Mouse (Mus musculus) small intestine, adult 2 months (tissue): ENCODE data around the gene H2-DMb1. TPM values are rescaled to one million over a fixed set of nuclear protein-coding genes. Genes with fewer than 3 reads are reported as not detected.

Experiments
- H3K27ac ChIP-seq: fragments of 200-500 bp; 2 replicates; pipeline ENCODE4 v1.5.1; 2012; ENCODE audit warnings: low read depth, low read length, control low read depth, inconsistent platforms; ENCODE audit not compliant: insufficient read depth
- H3K27me3 ChIP-seq: fragments of 200-500 bp; 2 replicates; pipeline ENCODE4 v1.6.1; 2012; ENCODE audit warnings: mild to moderate bottlenecking, moderate library complexity, low read length, inconsistent platforms; ENCODE audit not compliant: control insufficient read depth, insufficient read depth
- H3K36me3 ChIP-seq: fragments of 200-500 bp; 2 replicates; pipeline ENCODE4 v1.6.1; 2012; ENCODE audit warnings: mild to moderate bottlenecking, low read length, control low read depth, inconsistent platforms; ENCODE audit not compliant: control insufficient read depth, insufficient read depth
- H3K4me1 ChIP-seq: fragments of 200-500 bp; 2 replicates; pipeline ENCODE4 v1.6.1; 2012; ENCODE audit warnings: low read length, inconsistent platforms, mixed read lengths; ENCODE audit not compliant: control insufficient read depth, insufficient read depth, insufficient read length
- H3K4me3 ChIP-seq: fragments of 200-500 bp; 2 replicates; pipeline ENCODE4 v1.5.1; 2012; ENCODE audit warnings: low read depth, mild to moderate bottlenecking, control low read depth, inconsistent platforms, low read length, moderate library complexity
- CTCF ChIP-seq: fragments of 200-500 bp; IDR thresholded peaks from 2 replicates; pipeline ENCODE4 v1.5.1; 2012; ENCODE audit warnings: low read depth, mild to moderate bottlenecking, control low read depth, inconsistent platforms, low read length, moderate library complexity, mixed read lengths; ENCODE audit not compliant: insufficient replicate concordance, insufficient read length; ENCODE audit errors: extremely low read depth
- POLR2A ChIP-seq: fragments of 200-500 bp; IDR thresholded peaks from 2 replicates; pipeline ENCODE4 v1.6.1; 2012; ENCODE audit warnings: low read depth, mild to moderate bottlenecking, control low read depth, inconsistent platforms, low read length, moderate library complexity
- WGBS: fragments of 180-500 bp; shearing (Covaris S2); methylation state at CpG from one replicate; pipeline ENCODE4 v1.1.7; 2018; 5-methylcytosine and 5-hydroxymethylcytosine counted together
- polyA plus RNA-seq: library from polyadenylated mRNA; depleted of rRNA; stranded (reverse); fragments of >200 nt; gene quantifications from 2 replicates; pipeline ENCODE4 v1.2.3, GENCODE M21; 2012; rRNA removed

The H2-DMb1 gene
- polyA plus RNA-seq, 1 experiment: 281 TPM

DNA sequence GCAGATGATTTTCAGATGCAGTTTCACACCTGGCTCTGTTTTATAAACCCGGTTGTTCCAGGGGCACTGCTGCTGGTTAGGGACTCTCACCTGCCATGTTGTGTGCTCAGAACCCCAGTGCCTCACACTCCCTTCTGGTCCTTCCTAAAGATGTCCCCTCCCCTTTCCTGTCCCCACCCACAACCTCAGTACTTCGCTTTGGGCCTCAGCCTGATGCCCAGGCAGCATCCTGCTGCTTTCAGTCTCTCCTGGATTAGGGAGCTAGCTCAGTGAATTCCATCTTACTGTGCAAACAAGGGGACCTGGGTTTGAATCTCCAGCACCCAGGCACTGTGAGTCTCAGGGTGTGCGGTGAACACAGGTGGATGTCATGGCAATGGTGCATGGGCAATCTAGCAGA, 54.6 kb downstream of the H2-DMb1 start:
- Histone ChIP-seq H3K4me1 (peaks cover 14% of the 10 kb centered on the region), H3K27me3 (no peaks in the 10 kb centered on the region), H3K36me3 (peaks cover 21% of the 10 kb centered on the region), H3K27ac (no peak overlapping the region), H3K4me3 (no peak overlapping the region)
- no peak for TF ChIP-seq POLR2A
- TF ChIP-seq CTCF: no peak
- 72% methylated on average over 3 of the region's 3 CpGs for WGBS

DNA sequence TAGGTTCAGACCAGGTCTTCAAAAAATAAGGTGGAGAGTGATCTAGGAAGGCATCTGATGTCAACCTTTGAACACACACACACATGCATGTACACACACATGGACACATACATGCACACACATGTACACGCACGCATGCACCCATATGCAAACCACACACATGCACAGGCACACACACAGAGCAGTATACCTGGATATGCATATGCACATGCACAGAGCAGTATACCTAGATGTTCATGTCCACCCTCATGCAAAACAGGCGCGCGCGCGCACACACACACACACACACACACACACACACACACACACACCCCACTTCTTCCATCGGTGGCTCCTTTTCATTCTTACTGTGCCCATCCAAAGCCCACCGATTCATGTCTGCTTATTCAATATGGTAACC, 55.0 kb downstream of the H2-DMb1 start:
- Histone ChIP-seq H3K27me3 (no peaks in the 10 kb centered on the region), H3K4me3 (no peak overlapping the region), H3K4me1 (peaks cover 14% of the 10 kb centered on the region), H3K27ac (no peak overlapping the region), H3K36me3 (peaks cover 23% of the 10 kb centered on the region)
- TF ChIP-seq POLR2A (no peak), CTCF (no peak)
- 95% methylated on average over 9 of the region's 9 CpGs for WGBS

DNA sequence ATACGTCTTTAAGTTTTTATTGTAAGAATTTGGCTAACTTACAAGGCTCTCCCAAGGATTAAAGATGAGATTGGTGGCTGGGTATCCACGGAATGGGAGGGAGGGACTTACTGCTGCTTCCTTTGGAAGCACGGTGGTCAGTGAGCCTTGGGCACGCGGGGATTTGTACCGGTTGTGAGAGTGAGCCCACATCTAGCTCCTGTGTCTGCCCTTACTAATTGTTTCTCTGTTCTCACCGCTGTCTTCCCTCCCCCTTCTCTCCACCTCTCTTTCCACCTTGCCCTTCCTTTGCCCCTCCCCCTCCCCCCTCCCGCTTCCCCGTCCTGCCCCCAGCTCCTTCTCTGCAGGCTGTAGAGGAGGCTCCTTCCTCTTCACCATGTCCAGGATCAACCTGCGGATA, 55.5 kb downstream of the H2-DMb1 start:
- Histone ChIP-seq H3K27me3 (no peaks in the 10 kb centered on the region), H3K4me1 (peaks cover 14% of the 10 kb centered on the region), H3K27ac (no peak overlapping the region), H3K4me3 (no peak overlapping the region), H3K36me3 (peaks cover 27% of the 10 kb centered on the region)
- WGBS: 47% methylated on average over 10 of the region's 10 CpGs
- no peak for TF ChIP-seq CTCF
- no peak for TF ChIP-seq POLR2A

DNA sequence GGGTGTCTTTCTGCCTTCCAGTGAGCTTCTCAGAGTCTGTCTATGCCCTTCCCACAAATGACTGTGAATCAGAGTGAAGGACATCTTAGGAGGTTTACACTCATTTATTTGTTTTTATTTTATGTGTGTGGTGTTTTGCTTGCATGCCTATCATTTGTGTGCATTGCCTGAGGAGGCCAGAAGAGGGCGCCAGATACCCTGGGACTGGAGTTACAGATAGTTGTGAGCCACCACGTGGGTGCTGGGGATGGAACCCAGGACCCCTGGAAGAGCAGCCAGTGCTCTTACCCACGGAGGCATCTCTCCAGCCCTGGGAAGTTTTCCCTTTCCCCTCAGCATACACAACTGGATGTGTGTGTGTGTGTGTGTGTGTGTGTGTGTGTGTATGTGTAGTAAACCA, 56.8 kb downstream of the H2-DMb1 start:
- Histone ChIP-seq H3K4me3 (no peak overlapping the region), H3K36me3 (peaks cover 39% of the 10 kb centered on the region), H3K27me3 (no peaks in the 10 kb centered on the region), H3K4me1 (peaks cover 11% of the 10 kb centered on the region; the same call in 1 of the 2 replicates), H3K27ac (no peak overlapping the region)
- WGBS: 54% methylated on average over 3 of the region's 3 CpGs
- TF ChIP-seq CTCF: peak; percentile 38; the same call in 1 of the 2 replicates
- no peak for TF ChIP-seq POLR2A

Other genes with a start within 250 kb of the H2-DMb1 start
- not detected in 2 replicates for gene Platr17, start 247.9 kb upstream of the H2-DMb1 start, polyA plus RNA-seq
- 20.7 and 48.6 TPM in 2 replicates for gene Daxx, start 243.7 kb upstream of the H2-DMb1 start, polyA plus RNA-seq
- 151 and 367 TPM in 2 replicates for gene Tapbp, start 237.2 kb upstream of the H2-DMb1 start, polyA plus RNA-seq
- gene Zbtb22, start 237.2 kb upstream of the H2-DMb1 start, polyA plus RNA-seq: 64.1 and 134 TPM in 2 replicates
- 45.3 and 60.7 TPM in 2 replicates for gene Rgl2, start 223.5 kb upstream of the H2-DMb1 start, polyA plus RNA-seq
- gene Pfdn6, start 212.7 kb upstream of the H2-DMb1 start, polyA plus RNA-seq: 9.3 and 19.4 TPM in 2 replicates
- gene Wdr46, start 212.4 kb upstream of the H2-DMb1 start, polyA plus RNA-seq: 10.0 and 12.4 TPM in 2 replicates
- gene B3galt4, start 201.6 kb upstream of the H2-DMb1 start, polyA plus RNA-seq: 14.8 and 24.6 TPM in 2 replicates
- 28.4 and 52.3 TPM in 2 replicates for gene Vps52, start 197.3 kb upstream of the H2-DMb1 start, polyA plus RNA-seq
- 509 and 766 TPM in 2 replicates for gene Rps18, start 197.1 kb upstream of the H2-DMb1 start, polyA plus RNA-seq
- gene H2-K1, start 152.7 kb upstream of the H2-DMb1 start, polyA plus RNA-seq: 2,533 and 6,705 TPM in 2 replicates
- 15.5 and 29.9 TPM in 2 replicates for gene Ring1, start 128.4 kb upstream of the H2-DMb1 start, polyA plus RNA-seq
- 52.4 and 75.8 TPM in 2 replicates for gene H2-Ke6, start 125.0 kb upstream of the H2-DMb1 start, polyA plus RNA-seq
- 81.5 and 119 TPM in 2 replicates for gene Slc39a7, start 121.4 kb upstream of the H2-DMb1 start, polyA plus RNA-seq
- 26.3 and 64.2 TPM in 2 replicates for gene Rxrb, start 121.3 kb upstream of the H2-DMb1 start, polyA plus RNA-seq
- gene Col11a2, start 113.6 kb upstream of the H2-DMb1 start, polyA plus RNA-seq: 0.90 and 2.4 TPM in 2 replicates
- gene H2-Oa, start 60.7 kb upstream of the H2-DMb1 start, polyA plus RNA-seq: 7.2 and 16.6 TPM in 2 replicates
- gene H2-DMa, start 33.5 kb upstream of the H2-DMb1 start, polyA plus RNA-seq: 35.4 and 169 TPM in 2 replicates
- 41.2 and 73.1 TPM in 2 replicates for gene Brd2, start 30.4 kb upstream of the H2-DMb1 start, polyA plus RNA-seq
- gene H2-DMb2, start 9.8 kb upstream of the H2-DMb1 start, polyA plus RNA-seq: 12.7 and 25.4 TPM in 2 replicates
- 35.1 and 100 TPM in 2 replicates for gene Tap1, start 34.5 kb downstream of the H2-DMb1 start, polyA plus RNA-seq
- gene Psmb9, start 34.7 kb downstream of the H2-DMb1 start, polyA plus RNA-seq: 112 and 204 TPM in 2 replicates
- gene Psmb8, start 44.6 kb downstream of the H2-DMb1 start, polyA plus RNA-seq: 135 and 293 TPM in 2 replicates
- 30.4 and 66.1 TPM in 2 replicates for gene Tap2, start 50.5 kb downstream of the H2-DMb1 start, polyA plus RNA-seq
- 5.3 and 13.7 TPM in 2 replicates for gene H2-Ob, start 85.8 kb downstream of the H2-DMb1 start, polyA plus RNA-seq
- gene H2-Ab1, start 104.6 kb downstream of the H2-DMb1 start, polyA plus RNA-seq: 860 and 5,426 TPM in 2 replicates
- gene H2-Aa, start 134.8 kb downstream of the H2-DMb1 start, polyA plus RNA-seq: 155 and 792 TPM in 2 replicates
- 91.6 and 398 TPM in 2 replicates for gene H2-Eb1, start 152.8 kb downstream of the H2-DMb1 start, polyA plus RNA-seq
- gene H2-Eb2, start 172.6 kb downstream of the H2-DMb1 start, polyA plus RNA-seq: 0.44 and 1.2 TPM in 2 replicates
- gene Btnl2, start 201.8 kb downstream of the H2-DMb1 start, polyA plus RNA-seq: 43.4 and 105 TPM in 2 replicates
- 78.7 and 178 TPM in 2 replicates for gene Btnl1, start 224.1 kb downstream of the H2-DMb1 start, polyA plus RNA-seq
- gene BC051142, start 245.7 kb downstream of the H2-DMb1 start, polyA plus RNA-seq: not detected in 2 replicates